In the genomic region with DNA sequence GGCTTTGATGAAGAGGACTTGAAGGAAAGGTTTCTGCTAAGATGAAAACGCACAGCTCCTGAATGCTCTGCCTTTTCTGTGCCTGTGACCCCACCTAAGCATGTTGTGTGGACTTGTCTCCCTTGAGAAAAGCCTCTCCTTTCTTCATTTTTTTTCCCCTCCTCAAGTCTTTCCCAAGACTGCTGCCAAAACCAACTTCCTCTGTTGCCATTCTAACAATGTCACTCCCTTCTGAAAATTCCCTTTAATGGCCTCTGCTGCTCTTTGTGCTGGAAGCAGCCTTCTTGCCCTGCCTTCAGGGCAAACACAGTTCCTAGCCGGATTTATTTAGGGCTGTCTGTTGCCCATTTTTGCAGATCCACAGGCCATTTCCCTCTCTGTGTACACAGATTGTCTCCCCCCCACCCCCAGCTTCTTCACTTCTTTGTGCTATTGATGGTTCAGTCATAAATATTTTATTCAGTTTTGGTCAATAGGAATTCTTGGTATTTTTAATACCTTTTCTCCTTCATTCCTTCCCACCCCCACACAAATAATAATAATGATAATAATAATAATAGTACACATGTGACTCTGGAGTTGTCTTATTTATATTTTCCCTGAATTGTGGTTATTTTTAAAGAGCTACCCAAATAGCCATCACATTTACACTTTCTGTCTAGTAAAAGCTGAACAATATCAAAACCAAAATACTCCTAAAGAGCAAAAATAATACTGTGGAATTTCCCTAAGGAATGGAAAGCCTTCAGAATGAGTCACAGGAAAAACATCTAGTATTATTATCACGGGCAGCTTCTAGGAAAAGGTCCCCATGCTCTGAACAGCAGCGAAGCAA, we compare ENCODE assay signal across 9 mouse cellular contexts. TPM values are rescaled to one million over a fixed set of nuclear protein-coding genes. Genes with fewer than 3 reads are reported as not detected.
DNase-seq lines count a peak whose midpoint lies in the region; ATAC-seq and TF ChIP-seq lines count a peak whose summit lies in the region.
"Had no signal": no experiment of that assay in that cellular context is flagged by ENCODE, and none has a peak within 500 bp of the region (broad histone marks: within the 10 kb centered on the region; RNA-seq: fewer than 3 reads in every experiment).

No protein-coding gene starts in this region.

- H3K4me1 ChIP-seq in kidney, embryonic 16.5 days (ENCODE audit: insufficient read depth, low read length): peaks cover 19% of the 10 kb centered on the region
- H3K4me1 ChIP-seq in embryonic fibroblast, embryonic 13.5 days (ENCODE audit: control insufficient read depth, insufficient read depth, low read length): peaks cover 8% of the 10 kb centered on the region
- peaks cover 6% of the 10 kb centered on the region for H3K4me1 ChIP-seq in midbrain, embryonic 13.5 days (replicated peaks)

- TF ChIP-seq CTCF in embryonic fibroblast, embryonic 13.5 days (IDR thresholded peaks at IDR 0.05; ENCODE audit: borderline replicate concordance, insufficient read depth, low read length): no peak

- TF ChIP-seq POLR2A in embryonic fibroblast, embryonic 13.5 days (IDR thresholded peaks at IDR 0.05; ENCODE audit: low read depth, low read length): no peak

- H3K36me3 ChIP-seq in kidney, embryonic 16.5 days (ENCODE audit: insufficient read depth, low read length): no peaks in the 10 kb centered on the region
- H3K36me3 ChIP-seq in midbrain, embryonic 13.5 days: no peaks in the 10 kb centered on the region
- H3K36me3 ChIP-seq: liver, embryonic 13.5 days had no signal

- peak overlapping the region; percentile 35; the same call in 1 of the 2 replicates for H3K27ac ChIP-seq in kidney, embryonic 16.5 days (ENCODE audit: low read length)
- peak overlapping the region; percentile 82 for H3K27ac ChIP-seq in embryonic fibroblast, embryonic 13.5 days (ENCODE audit: insufficient read depth, low read length)
- H3K27ac ChIP-seq in midbrain, embryonic 13.5 days: peak overlapping the region; percentile 31; the same call in 1 of the 2 replicates
- H3K27ac ChIP-seq: liver, embryonic 13.5 days had no signal

- 0 out of 2 replicates have a peak overlapping the region, but pooled peaks have one; percentile 33 for H3K4me2 ChIP-seq in kidney, embryonic 16.5 days (replicated peaks; ENCODE audit: low read depth, low read length)
- H3K4me2 ChIP-seq in midbrain, embryonic 13.5 days (replicated peaks): no peak overlapping the region
- H3K4me2 ChIP-seq: liver, embryonic 13.5 days had no signal

- ATAC-seq in kidney, embryonic 16.5 days (ENCODE audit: low FRiP score, low TSS enrichment): no peak
- no peak for ATAC-seq in midbrain, embryonic 13.5 days

- H3K4me3 ChIP-seq in kidney, embryonic 16.5 days (ENCODE audit: low read length): no peak overlapping the region
- no peak overlapping the region for H3K4me3 ChIP-seq in embryonic fibroblast, embryonic 13.5 days (ENCODE audit: insufficient read depth, low read length)
- H3K4me3 ChIP-seq in midbrain, embryonic 13.5 days (replicated peaks): no peak overlapping the region
- H3K4me3 ChIP-seq: liver, embryonic 13.5 days had no signal

- H3K27me3 ChIP-seq in kidney, embryonic 16.5 days (ENCODE audit: insufficient read depth, low read length): no peaks in the 10 kb centered on the region
- H3K27me3 ChIP-seq in midbrain, embryonic 13.5 days: no peaks in the 10 kb centered on the region

- DNase-seq in kidney, adult 8-10 months: no peak
- peak; percentile 73 for DNase-seq in adipocyte (ENCODE audit: low spot score)
- no peak for DNase-seq in urinary bladder, postnatal 36 days (ENCODE audit: low spot score in 2 of 2)
- no peak for DNase-seq in layer of hippocampus, adult 18-20 months (ENCODE audit: low spot score in 2 of 2)
- DNase-seq: kidney, postnatal 36 days; liver, embryonic 13.5 days had no signal

- 0 out of 2 replicates have a peak overlapping the region, but pooled peaks have one; percentile 38 for H3K9ac ChIP-seq in kidney, embryonic 16.5 days (replicated peaks; ENCODE audit: low read length)
- no peak overlapping the region for H3K9ac ChIP-seq in midbrain, embryonic 13.5 days (replicated peaks)
- H3K9ac ChIP-seq: liver, embryonic 13.5 days had no signal

- H3K9me3 ChIP-seq in kidney, embryonic 16.5 days (ENCODE audit: low read length): no peaks in the 10 kb centered on the region
- H3K9me3 ChIP-seq in midbrain, embryonic 13.5 days: no peaks in the 10 kb centered on the region
- H3K9me3 ChIP-seq: liver, embryonic 13.5 days had no signal

- 36% methylated on average over 4 of the region's 4 CpGs for WGBS in kidney, embryonic 16.5 days
- 59% methylated on average over 4 of the region's 4 CpGs for WGBS in midbrain, embryonic 13.5 days

RNA-seq across cellular contexts. Expression of gene Ociad1, which starts 12.6 kb away (rescaled TPM):
- 244 and 281 TPM in 2 replicates for polyA plus RNA-seq in kidney, embryonic 16.5 days (2015; fragmentation: Nextera tagmentation; extraction: Ambion mirVana)
- polyA plus RNA-seq in embryonic fibroblast, embryonic 13.5 days (2011; ENCODE audit: insufficient read length, low read depth, missing spikeins): 426 and 477 TPM in 2 replicates
- polyA plus RNA-seq in midbrain, embryonic 13.5 days (2015; fragmentation: Nextera tagmentation; extraction: Ambion mirVana): 249 and 251 TPM in 2 replicates
- total RNA-seq in layer of hippocampus, adult 18-20 months (2021): 100 to 1,000 TPM; 467 to 470 TPM

RNA-seq across cellular contexts. Expression of gene Fryl, which starts 23.5 kb away (rescaled TPM):
- 27.9 and 30.1 TPM in 2 replicates for polyA plus RNA-seq in kidney, embryonic 16.5 days (2015; fragmentation: Nextera tagmentation; extraction: Ambion mirVana)
- 55.5 and 59.2 TPM in 2 replicates for polyA plus RNA-seq in embryonic fibroblast, embryonic 13.5 days (2011; ENCODE audit: insufficient read length, low read depth, missing spikeins)
- 48.2 and 51.2 TPM in 2 replicates for polyA plus RNA-seq in midbrain, embryonic 13.5 days (2015; fragmentation: Nextera tagmentation; extraction: Ambion mirVana)
- 10 to 100 TPM; 63.6 to 66.7 TPM for total RNA-seq in layer of hippocampus, adult 18-20 months (2021)

Comparison
In these comparisons a context has a peak if more than half of its experiments do, and no peak if none do; other contexts are left out.
1. H3K27ac ChIP-seq: peak in every context shown above with its lines; median percentile 82 in embryonic fibroblast, embryonic 13.5 days; 35 in kidney, embryonic 16.5 days; 31 in midbrain, embryonic 13.5 days.